Mouse (Mus musculus) MEL (cell line): Measurements from ENCODE around the gene Nedd8. TPM values are rescaled to one million over a fixed set of nuclear protein-coding genes. Genes with fewer than 3 reads are reported as not detected.

Experiments
- DNase-seq: peaks from one replicate; pipeline ENCODE4 v3.0.0; 2011; ENCODE audit warnings: low read depth, low spot score
- H3K27ac ChIP-seq: 2 replicates; pipeline ENCODE4 v1.5.1; 2012; ENCODE audit warnings: low read depth, mild to moderate bottlenecking, control low read depth, low read length, moderate library complexity; ENCODE audit not compliant: control insufficient read depth
- H3K27me3 ChIP-seq, 2 experiments: fragments of 150-350 bp in 1 of 2; sonication (generic) in 1 of 2; 2 replicates each; pipeline ENCODE4 v1.6.1; 2012; ENCODE audit warnings: low read length in 2 of 2, mild to moderate bottlenecking in 2 of 2, improper control_type of control experiment in 1 of 2, moderate library complexity in 1 of 2; ENCODE audit not compliant: insufficient read depth in 2 of 2, control insufficient read depth in 1 of 2
- H3K36me3 ChIP-seq, 2 experiments: 2 replicates each; pipeline ENCODE4 v1.6.1; 2012 to 2014; ENCODE audit warnings: low read length in 2 of 2, improper control_type of control experiment in 1 of 2, inconsistent platforms in 1 of 2, mild to moderate bottlenecking in 1 of 2; ENCODE audit not compliant: insufficient read depth in 2 of 2, control insufficient read depth in 1 of 2
- H3K4me1 ChIP-seq, 2 experiments: fragments of 150-350 bp in 1 of 2; sonication (generic) in 1 of 2; 2 replicates each; pipeline ENCODE4 v1.6.1; 2012; ENCODE audit warnings: low read length in 2 of 2, improper control_type of control experiment in 1 of 2, mild to moderate bottlenecking in 1 of 2; ENCODE audit not compliant: insufficient read depth in 2 of 2, control insufficient read depth in 1 of 2
- H3K4me3 ChIP-seq, 2 experiments: fragments of 150-350 bp in 1 of 2; sonication (generic) in 1 of 2; 2 replicates each; pipeline ENCODE4 v1.5.1; 2012; ENCODE audit warnings: low read depth in 2 of 2, low read length in 2 of 2, mild to moderate bottlenecking in 2 of 2, moderate library complexity in 2 of 2, control low read depth in 1 of 2, improper control_type of control experiment in 1 of 2; ENCODE audit not compliant: control insufficient read depth in 1 of 2, insufficient read depth in 1 of 2
- H3K79me2 ChIP-seq: 2 replicates; pipeline ENCODE4 v1.6.1; 2012; ENCODE audit warnings: mild to moderate bottlenecking, low read length, moderate library complexity; ENCODE audit not compliant: control insufficient read depth, poor library complexity, insufficient read depth
- H3K9ac ChIP-seq: 2 replicates; pipeline ENCODE4 v1.6.1; 2012; ENCODE audit warnings: low read depth, mild to moderate bottlenecking, control low read depth, low read length, moderate library complexity; ENCODE audit not compliant: control insufficient read depth, poor library complexity, severe bottlenecking
- H3K9me3 ChIP-seq: fragments of 150-350 bp; sonication (generic); replicated peaks from 2 replicates; pipeline ENCODE4 v1.6.1; 2012; ENCODE audit warnings: mild to moderate bottlenecking, low read length, improper control_type of control experiment, moderate library complexity; ENCODE audit not compliant: insufficient read depth
- CHD2 ChIP-seq: IDR thresholded peaks from 2 replicates; pipeline ENCODE4 v1.6.1; 2011; ENCODE audit warnings: low read length, improper control_type of control experiment
- CTCF ChIP-seq, 3 experiments: IDR thresholded peaks in 2 of 3; conservative IDR thresholded peaks in 1 of 3; 2 replicates each; pipeline ENCODE4 v1.5.1; 2011 to 2012; ENCODE audit warnings: low read length in 3 of 3, low read depth in 2 of 3, mild to moderate bottlenecking in 2 of 3, improper control_type of control experiment in 1 of 3, inconsistent platforms in 1 of 3, mixed read lengths in 1 of 3, moderate library complexity in 1 of 3; ENCODE audit not compliant: control insufficient read depth in 1 of 3, insufficient read depth in 1 of 3, poor library complexity in 1 of 3, severe bottlenecking in 1 of 3
- E2F4 ChIP-seq: IDR thresholded peaks from 2 replicates; pipeline ENCODE4 v1.6.1; 2011; ENCODE audit warnings: low read depth, low read length, improper control_type of control experiment, borderline replicate concordance
- GABPA ChIP-seq: IDR thresholded peaks from 2 replicates; pipeline ENCODE4 v1.6.1; 2012; ENCODE audit warnings: low read depth, mild to moderate bottlenecking, inconsistent platforms, low read length, improper control_type of control experiment, moderate library complexity
- GATA1 ChIP-seq: IDR thresholded peaks from 2 replicates; pipeline ENCODE4 v1.6.1; 2011; ENCODE audit warnings: low read depth, low read length, improper control_type of control experiment
- MAFK ChIP-seq: IDR thresholded peaks from 2 replicates; pipeline ENCODE4 v1.6.1; 2011; ENCODE audit warnings: low read depth, mild to moderate bottlenecking, low read length, improper control_type of control experiment, borderline replicate concordance
- MAX ChIP-seq: IDR thresholded peaks from 2 replicates; pipeline ENCODE4 v1.6.1; 2011; ENCODE audit warnings: low read length, improper control_type of control experiment
- MEF2A ChIP-seq: IDR thresholded peaks from 2 replicates; pipeline ENCODE4 v1.6.1; 2014; ENCODE audit warnings: low read depth, mild to moderate bottlenecking, inconsistent platforms, low read length, improper control_type of control experiment; ENCODE audit not compliant: poor library complexity, insufficient replicate concordance, severe bottlenecking; ENCODE audit errors: extremely low read depth
- MXI1 ChIP-seq: IDR thresholded peaks from 2 replicates; pipeline ENCODE4 v1.6.1; 2011; ENCODE audit warnings: mild to moderate bottlenecking, low read depth, low read length, improper control_type of control experiment
- MYB ChIP-seq: IDR thresholded peaks from 2 replicates; pipeline ENCODE4 v1.6.1; 2011; ENCODE audit warnings: mild to moderate bottlenecking, low read depth, low read length, improper control_type of control experiment
- MYC ChIP-seq: IDR thresholded peaks from 2 replicates; pipeline ENCODE4 v1.6.1; 2011; ENCODE audit warnings: low read depth, mild to moderate bottlenecking, low read length, improper control_type of control experiment, moderate library complexity
- NELFE ChIP-seq: IDR thresholded peaks from 2 replicates; pipeline ENCODE4 v1.6.1; 2011; ENCODE audit warnings: low read depth, low read length, improper control_type of control experiment
- NRF1 ChIP-seq: IDR thresholded peaks from 2 replicates; pipeline ENCODE4 v1.6.1; 2014; ENCODE audit warnings: low read depth, mild to moderate bottlenecking, inconsistent platforms, low read length, improper control_type of control experiment, moderate library complexity; ENCODE audit not compliant: poor library complexity, insufficient read depth, severe bottlenecking
- POLR2AphosphoS5 ChIP-seq: IDR thresholded peaks from 2 replicates; pipeline ENCODE4 v1.6.1; 2012; ENCODE audit warnings: low read depth, borderline replicate concordance, mild to moderate bottlenecking, inconsistent platforms, low read length, moderate library complexity, mixed read lengths
- RAD21 ChIP-seq: IDR thresholded peaks from 2 replicates; pipeline ENCODE4 v1.6.1; 2011; ENCODE audit warnings: mild to moderate bottlenecking, low read depth, low read length, improper control_type of control experiment
- SMC3 ChIP-seq: IDR thresholded peaks from 2 replicates; pipeline ENCODE4 v1.6.1; 2011; ENCODE audit warnings: low read depth, low read length, improper control_type of control experiment
- TBP ChIP-seq: IDR thresholded peaks from 2 replicates; pipeline ENCODE4 v1.8.0; 2011; ENCODE audit warnings: low read depth, low read length, improper control_type of control experiment
- TCF12 ChIP-seq: IDR thresholded peaks from 2 replicates; pipeline ENCODE4 v1.6.1; 2014; ENCODE audit warnings: low read depth, mild to moderate bottlenecking, inconsistent platforms, low read length, improper control_type of control experiment, moderate library complexity
- USF1 ChIP-seq: IDR thresholded peaks from 2 replicates; pipeline ENCODE4 v1.6.1; 2014; ENCODE audit warnings: low read depth, mild to moderate bottlenecking, inconsistent platforms, low read length, improper control_type of control experiment, moderate library complexity
- USF2 ChIP-seq, 2 experiments: IDR thresholded peaks; 2 replicates each; pipeline ENCODE4 v1.6.1; 2011 to 2012; ENCODE audit warnings: improper control_type of control experiment in 2 of 2, low read length in 2 of 2, borderline replicate concordance in 1 of 2, inconsistent platforms in 1 of 2, low read depth in 1 of 2, mild to moderate bottlenecking in 1 of 2; ENCODE audit not compliant: insufficient read depth in 1 of 2
- ZC3H11A ChIP-seq: IDR thresholded peaks from 2 replicates; pipeline ENCODE4 v1.6.1; 2012; ENCODE audit warnings: low read depth, mild to moderate bottlenecking, inconsistent platforms, low read length, improper control_type of control experiment
- ZKSCAN1 ChIP-seq: IDR thresholded peaks from 2 replicates; pipeline ENCODE4 v1.6.1; 2012; ENCODE audit warnings: low read depth, mild to moderate bottlenecking, inconsistent platforms, low read length, improper control_type of control experiment, moderate library complexity
- ZMIZ1 ChIP-seq: IDR thresholded peaks from 2 replicates; pipeline ENCODE4 v1.6.1; 2012; ENCODE audit warnings: low read depth, mild to moderate bottlenecking, inconsistent platforms, low read length, improper control_type of control experiment, moderate library complexity
- ZNF384 ChIP-seq: IDR thresholded peaks from 2 replicates; pipeline ENCODE4 v1.6.1; 2012; ENCODE audit warnings: low read depth, mild to moderate bottlenecking, inconsistent platforms, low read length, improper control_type of control experiment
- polyA plus RNA-seq, 2 experiments: library from polyadenylated mRNA; stranded (reverse) in 1 of 2; unstranded in 1 of 2; fragments of >175 nt in 1 of 2; fragments of >200 nt in 1 of 2; gene quantifications; 2 replicates each; pipeline versions ENCODE4 v1.2.1 to v1.2.4; 2012; ENCODE audit warnings: low replicate concordance in 2 of 2, low read depth in 1 of 2; ENCODE audit not compliant: insufficient read length in 2 of 2, insufficient read depth in 1 of 2, missing spikeins in 1 of 2
- total RNA-seq: library from RNA; depleted of rRNA; stranded (reverse); fragments of 300-350 nt; gene quantifications from 2 replicates; pipeline ENCODE4 v1.2.3, GENCODE M21; 2012

The Nedd8 gene
- total and polyA plus RNA-seq, 3 experiments, result 515 to 528 TPM; not detected in 1

DNA sequence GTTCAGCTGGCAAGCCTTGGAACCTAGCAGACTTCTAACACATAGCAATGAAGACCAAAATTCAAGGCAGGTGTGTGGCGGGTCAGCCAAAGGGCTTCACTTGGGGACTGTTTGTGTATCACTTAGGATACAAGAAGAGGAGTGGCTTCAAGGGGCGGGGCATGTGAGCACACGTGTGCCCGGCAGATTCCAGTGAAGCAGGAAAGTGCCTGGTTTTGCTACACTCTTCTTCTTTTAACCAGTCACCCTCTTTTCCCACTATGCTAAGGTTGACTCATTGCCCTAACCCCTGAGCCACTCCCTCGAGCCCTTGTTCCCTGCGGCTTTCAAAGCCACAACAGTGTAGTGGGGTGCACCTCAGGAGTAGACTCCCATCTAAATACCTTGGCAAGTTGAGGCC lies 43.0 kb upstream of the Nedd8 start:
- peaks cover 4 to 5% of the 10 kb centered on the region in 2 experiments for H3K4me1 ChIP-seq

DNA sequence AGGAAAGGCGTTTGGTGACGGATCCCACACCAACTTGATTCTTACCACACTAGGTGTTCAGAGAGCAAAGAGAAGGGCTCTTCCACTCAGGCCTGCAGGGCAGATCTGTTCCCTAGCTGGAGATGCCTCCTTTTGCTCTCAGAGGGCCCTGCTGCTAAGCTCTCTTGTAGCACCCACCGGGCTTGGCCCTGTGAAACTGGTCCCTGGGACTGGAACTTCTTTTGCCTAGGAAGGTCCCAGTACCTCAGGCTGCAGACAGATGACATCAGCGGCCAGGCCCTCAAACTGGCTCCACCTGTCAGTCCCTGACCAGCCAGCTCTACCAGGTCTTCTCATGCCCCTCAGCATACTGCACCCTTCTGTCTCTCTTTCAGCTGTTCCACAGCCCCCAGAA lies 41.8 kb upstream of the Nedd8 start, which contains the start of gene Tgm1:
TSS of gene Tgm1 (minus strand) at position 198 of the 394 bp plus-strand sequence.
- H3K27me3 ChIP-seq, result no peaks in the 10 kb centered on the region
- H3K36me3 ChIP-seq, result peaks cover 0 to 6% of the 10 kb centered on the region in 2 experiments; a peak in 1 of 4 replicates
- peak within 1 kb of the TSS; percentile 69 for H3K9ac ChIP-seq
- H3K4me3 ChIP-seq, result peak within 1 kb of the TSS; percentile 61 to 65
- no peaks in the 10 kb centered on the region for H3K79me2 ChIP-seq
- no peak within 1 kb of the TSS for H3K27ac ChIP-seq
- no peak for DNase-seq
- TF ChIP-seq POLR2AphosphoS5 (no peak), USF1 (no peak), ZNF384 (no peak), NRF1 (no peak), MEF2A (no peak), GABPA (no peak), NELFE (no peak), E2F4 (no peak), ZMIZ1 (no peak)
- no peaks in the 10 kb centered on the region for H3K9me3 ChIP-seq
- H3K4me1 ChIP-seq, result peaks cover 4 to 5% of the 10 kb centered on the region in 2 experiments

More for the DNA sequence above, 43.0 kb upstream of the Nedd8 start:
- DNase-seq, result peak; percentile 56
- H3K4me3 ChIP-seq, result no peak overlapping the region
- H3K27ac ChIP-seq, result no peak overlapping the region
- no peaks in the 10 kb centered on the region for H3K9me3 ChIP-seq
- no peak overlapping the region for H3K9ac ChIP-seq
- H3K79me2 ChIP-seq, result no peaks in the 10 kb centered on the region
- TF ChIP-seq USF1 (peak; percentile 67), MXI1 (peak; percentile 87), ZC3H11A (no peak), MAX (peak; percentile 65)
- no peaks in the 10 kb centered on the region for H3K27me3 ChIP-seq
- H3K36me3 ChIP-seq, result peaks cover 0 to 6% of the 10 kb centered on the region in 2 experiments; a peak in 1 of 4 replicates

DNA sequence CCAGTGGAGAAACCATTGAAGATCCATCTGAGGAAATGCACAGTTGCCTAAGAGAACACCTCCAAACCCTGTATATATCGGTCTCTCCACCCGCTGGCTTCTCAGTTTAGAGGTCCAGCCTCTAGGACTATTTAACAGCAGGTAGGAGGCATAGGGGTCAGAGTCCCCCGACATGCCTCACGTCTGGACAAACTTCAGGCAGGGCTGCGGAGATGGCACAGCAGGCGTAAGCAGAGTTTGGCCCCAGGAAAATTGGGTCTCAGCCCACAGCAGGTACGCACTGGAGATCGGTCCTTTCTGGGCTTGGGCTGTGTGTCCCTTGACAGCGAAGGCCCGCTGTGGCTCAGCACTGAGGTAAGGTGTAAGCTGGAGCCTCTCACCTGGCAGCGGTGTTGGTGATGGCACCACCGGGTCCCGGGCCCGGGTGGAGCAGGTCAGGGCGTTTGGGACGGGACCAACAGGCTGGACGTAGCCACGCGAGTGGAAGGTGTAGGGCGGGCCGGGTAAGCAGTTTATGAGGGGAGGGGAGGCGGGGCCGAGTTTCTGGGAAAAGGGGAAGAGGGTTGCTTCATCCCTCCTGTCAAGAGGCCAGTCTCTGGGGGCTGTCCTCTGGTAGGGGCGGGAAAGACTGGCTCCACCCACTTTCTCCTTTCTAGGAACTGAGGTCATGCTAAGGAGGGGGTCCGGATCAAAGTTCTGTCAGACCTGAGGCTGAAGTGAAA lies 41.2 kb upstream of the Nedd8 start:
- peak; percentile 89 for DNase-seq
- no peaks in the 10 kb centered on the region for H3K9me3 ChIP-seq
- H3K4me3 ChIP-seq, result peak overlapping the region; percentile 61 to 65
- no peaks in the 10 kb centered on the region for H3K27me3 ChIP-seq
- peak overlapping the region; percentile 69 for H3K9ac ChIP-seq
- H3K27ac ChIP-seq, result no peak overlapping the region
- H3K79me2 ChIP-seq, result no peaks in the 10 kb centered on the region
- peaks cover 4 to 5% of the 10 kb centered on the region in 2 experiments for H3K4me1 ChIP-seq
- peaks cover 0 to 6% of the 10 kb centered on the region in 2 experiments; a peak in 1 of 4 replicates for H3K36me3 ChIP-seq
- no peak for TF ChIP-seq GATA1
- no peak for TF ChIP-seq RAD21
- TF ChIP-seq CTCF (IDR thresholded peaks at IDR 0.05 in 2 of 3, conservative IDR thresholded peaks at IDR 0.05 in 1 of 3; ENCODE audit: control insufficient read depth in 1 of 3, insufficient read depth in 1 of 3, low read depth in 2 of 3, low read length in 3 of 3, poor library complexity in 1 of 3, severe bottlenecking in 1 of 3), result no peak
- no peak for TF ChIP-seq ZMIZ1
- TF ChIP-seq TCF12, result no peak
- TF ChIP-seq USF2 (IDR thresholded peaks at IDR 0.05; ENCODE audit: borderline replicate concordance in 1 of 2, insufficient read depth in 1 of 2, low read depth in 1 of 2, low read length in 2 of 2), result no peak
- TF ChIP-seq MAFK, result no peak
- no peak for TF ChIP-seq CHD2
- no peak for TF ChIP-seq MYC
- TF ChIP-seq SMC3, result no peak
- no peak for TF ChIP-seq MEF2A
- no peak for TF ChIP-seq ZKSCAN1
- 0 out of 2 replicates have a peak, but pooled peaks have one; percentile 10 for TF ChIP-seq TBP
- no peak for TF ChIP-seq MYB
